Mouse (Mus musculus): ENCODE data around the gene Cep112.

GRCm38 (mm10) chr11:108395061-108395460 is 29.9 kb upstream of the Cep112 start:
- TF ChIP-seq CTCF (IDR thresholded peaks at IDR 0.05; ENCODE audit: control insufficient read depth, insufficient read depth, insufficient read length) (no peak), CEBPB (IDR thresholded peaks at IDR 0.05; ENCODE audit: low read depth) (no peak)
